17 mouse cellular contexts compared by ENCODE assay signal in the genomic region with DNA sequence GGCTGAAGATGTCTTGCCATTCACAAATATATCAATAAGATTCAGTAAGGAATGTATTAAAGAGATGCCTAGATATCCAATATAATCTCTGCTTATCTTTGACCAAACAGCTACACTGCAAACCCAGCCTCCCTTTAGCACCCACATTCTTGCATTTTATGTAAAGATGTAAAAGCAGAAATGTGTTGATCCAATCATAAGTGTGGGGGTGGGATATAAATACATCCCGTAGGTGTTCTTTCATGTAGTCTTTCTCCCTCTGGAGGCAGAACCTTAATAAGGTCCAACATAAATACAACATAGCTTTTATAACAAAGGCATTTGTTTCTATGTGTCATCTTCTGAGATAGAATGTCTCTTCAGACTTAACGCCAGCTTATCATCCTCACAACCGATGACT.
"Had no signal": no experiment of that assay in that cellular context is flagged by ENCODE, and none has a peak within 500 bp of the region (broad histone marks: within the 10 kb centered on the region; RNA-seq: fewer than 3 reads in every experiment).

No protein-coding gene starts in this region.

- DNase-seq: gastrocnemius, adult 2 months; gastrocnemius, postnatal 10 days; gastrocnemius, postnatal 25 days; heart, adult 18-20 months; heart, postnatal 10 days; heart, postnatal 4 days; kidney, adult 11 months; kidney, adult 2 months; kidney, adult 9 months; kidney, postnatal 14 days; kidney, postnatal 36 days; layer of hippocampus, adult 9-11 months; layer of hippocampus, postnatal 36 days; left cerebral cortex, postnatal 4 days had no signal

- ATAC-seq: hindbrain, embryonic 16.5 days; intestine, embryonic 16.5 days; liver, embryonic 12.5 days had no signal
